Mouse (Mus musculus): ENCODE measurements around the gene Btbd9. TPM values are rescaled to one million over a fixed set of nuclear protein-coding genes. Genes with fewer than 3 reads are reported as not detected.

Gene Btbd9
- polyA plus RNA-seq, 1 experiment from 2014 or later, result 76.1 TPM

- Histone ChIP-seq H3K9me3 (no peaks in the 10 kb centered on the region), H3K4me2 (replicated peaks) (no peak overlapping the region), H3K36me3 (peaks cover 20% of the 10 kb centered on the region), H3K4me1 (no peaks in the 10 kb centered on the region), H3K27me3 (no peaks in the 10 kb centered on the region), H3K4me3 (no peak overlapping the region), H3K9ac (no peak overlapping the region), H3K27ac (no peak overlapping the region)
- 68% methylated on average over 8 of the region's 8 CpGs for WGBS
- ATAC-seq (ENCODE audit: low FRiP score, low read depth), result no peak
Measured at GRCm38 (mm10) chr17:30518431-30519171, 57.7 kb downstream of the Btbd9 start.

DNA sequence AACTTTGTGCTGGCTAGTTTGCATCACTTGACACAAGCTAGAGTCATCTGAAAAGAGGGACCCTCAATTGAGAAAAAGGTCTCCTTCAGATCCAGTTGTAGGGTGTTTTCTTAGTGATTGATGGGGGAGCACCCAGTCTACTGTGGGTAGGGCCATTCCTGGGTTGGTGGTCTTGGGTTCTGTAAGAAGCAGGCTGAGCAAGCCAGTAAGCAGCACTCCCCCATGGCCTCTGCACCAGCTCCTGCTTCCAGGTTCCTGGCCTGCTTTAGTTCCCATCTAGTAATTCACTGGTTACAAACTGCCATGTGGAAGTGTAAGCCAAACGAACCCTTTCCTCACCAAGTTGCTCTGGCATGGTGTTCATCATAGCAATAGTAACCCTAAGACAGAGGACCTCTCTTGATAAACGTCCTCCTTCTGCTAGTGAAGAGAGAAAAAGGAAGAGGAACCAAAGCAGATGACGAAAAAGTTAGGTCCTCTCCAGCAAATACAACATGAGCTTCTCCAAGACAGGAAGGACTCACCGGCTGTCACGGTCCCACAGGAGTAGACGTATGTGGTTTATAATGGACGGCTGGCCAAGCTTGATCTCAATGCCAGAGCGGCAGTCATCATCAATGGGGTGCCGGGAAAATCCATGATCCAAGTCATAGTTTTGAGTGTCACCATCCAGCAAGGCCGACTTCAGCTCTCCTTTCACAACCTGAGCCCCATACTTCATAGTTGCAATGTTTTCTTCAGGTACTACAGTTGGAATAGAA, 59.5 kb downstream of the Btbd9 start:
- peaks cover 17% of the 10 kb centered on the region for H3K36me3 ChIP-seq
- ATAC-seq (ENCODE audit: low FRiP score, low read depth), result no peak
- H3K4me1 ChIP-seq, result no peaks in the 10 kb centered on the region
- H3K9me3 ChIP-seq, result no peaks in the 10 kb centered on the region
- H3K4me3 ChIP-seq, result no peak overlapping the region
- no peak overlapping the region for H3K27ac ChIP-seq
- no peak overlapping the region for H3K9ac ChIP-seq
- no peak overlapping the region for H3K4me2 ChIP-seq (replicated peaks)
- H3K27me3 ChIP-seq, result no peaks in the 10 kb centered on the region
- WGBS, result 89% methylated on average over 10 of the region's 10 CpGs

- ATAC-seq (ENCODE audit: low FRiP score, low read depth), result no peak
- 91% methylated on average over 8 of the region's 8 CpGs for WGBS
- H3K4me3 ChIP-seq, result no peak overlapping the region
- H3K27me3 ChIP-seq, result no peaks in the 10 kb centered on the region
- peaks cover 17% of the 10 kb centered on the region for H3K36me3 ChIP-seq
- no peak overlapping the region for H3K4me2 ChIP-seq (replicated peaks)
- H3K9ac ChIP-seq, result no peak overlapping the region
- H3K4me1 ChIP-seq, result no peaks in the 10 kb centered on the region
- no peak overlapping the region for H3K27ac ChIP-seq
- no peaks in the 10 kb centered on the region for H3K9me3 ChIP-seq
Measured at GRCm38 (mm10) chr17:30515401-30515800, 60.9 kb downstream of the Btbd9 start.

DNA sequence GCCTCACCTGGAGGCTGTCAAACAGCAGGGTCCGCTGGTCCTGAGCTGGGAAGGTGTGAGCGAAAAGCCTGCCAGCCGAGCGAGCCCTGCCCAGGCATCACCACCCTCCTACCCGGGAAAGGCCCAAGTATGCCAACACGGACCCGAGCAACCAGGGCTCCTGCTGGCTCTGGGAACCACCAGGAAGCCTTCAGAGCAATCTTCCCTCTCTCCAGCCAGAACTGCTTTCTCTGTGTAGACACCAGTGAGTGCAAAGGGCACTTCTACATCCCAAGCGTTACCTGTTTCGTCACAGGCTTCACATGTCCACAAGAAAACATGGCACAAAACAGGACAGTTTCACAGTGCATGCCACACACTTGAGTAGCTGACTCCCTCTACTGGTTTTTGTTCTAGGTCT, 63.3 kb downstream of the Btbd9 start:
- no peak overlapping the region for H3K4me2 ChIP-seq (replicated peaks)
- H3K27me3 ChIP-seq, result no peaks in the 10 kb centered on the region
- H3K9ac ChIP-seq, result no peak overlapping the region
- peaks cover 17% of the 10 kb centered on the region for H3K36me3 ChIP-seq
- no peaks in the 10 kb centered on the region for H3K4me1 ChIP-seq
- H3K4me3 ChIP-seq, result no peak overlapping the region
- no peaks in the 10 kb centered on the region for H3K9me3 ChIP-seq
- H3K27ac ChIP-seq, result no peak overlapping the region
- WGBS, result 95% methylated on average over 9 of the region's 9 CpGs
- ATAC-seq (ENCODE audit: low FRiP score, low read depth), result no peak

DNA sequence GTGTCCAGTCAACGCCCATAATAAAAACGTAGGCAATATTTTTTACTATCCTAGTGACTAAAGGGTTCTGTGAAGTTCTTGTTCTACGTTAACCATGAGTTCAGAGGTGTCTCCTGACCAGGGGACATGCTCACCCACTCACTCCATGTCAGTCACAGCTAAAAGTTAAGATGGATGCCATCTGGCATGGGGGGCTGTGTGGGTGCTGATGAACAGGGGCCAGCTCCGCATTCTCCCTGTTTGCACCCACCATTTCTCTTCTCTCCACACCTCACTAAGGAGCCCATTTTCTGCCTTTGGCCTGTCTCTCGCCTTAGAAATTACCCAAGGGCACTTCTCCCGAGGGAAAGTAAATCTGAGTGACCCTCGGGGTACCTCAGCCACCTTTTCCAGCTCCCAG, 63.8 kb downstream of the Btbd9 start:
- Histone ChIP-seq H3K4me2 (replicated peaks) (no peak overlapping the region), H3K4me1 (0 out of 2 replicates have a peak, but pooled peaks cover 1% of the 10 kb centered on the region), H3K9me3 (no peaks in the 10 kb centered on the region), H3K4me3 (no peak overlapping the region), H3K36me3 (peaks cover 17% of the 10 kb centered on the region), H3K27me3 (no peaks in the 10 kb centered on the region), H3K9ac (no peak overlapping the region), H3K27ac (no peak overlapping the region)
- WGBS, result 85% methylated on average over 7 of the region's 7 CpGs
- ATAC-seq (ENCODE audit: low FRiP score, low read depth), result no peak

DNA sequence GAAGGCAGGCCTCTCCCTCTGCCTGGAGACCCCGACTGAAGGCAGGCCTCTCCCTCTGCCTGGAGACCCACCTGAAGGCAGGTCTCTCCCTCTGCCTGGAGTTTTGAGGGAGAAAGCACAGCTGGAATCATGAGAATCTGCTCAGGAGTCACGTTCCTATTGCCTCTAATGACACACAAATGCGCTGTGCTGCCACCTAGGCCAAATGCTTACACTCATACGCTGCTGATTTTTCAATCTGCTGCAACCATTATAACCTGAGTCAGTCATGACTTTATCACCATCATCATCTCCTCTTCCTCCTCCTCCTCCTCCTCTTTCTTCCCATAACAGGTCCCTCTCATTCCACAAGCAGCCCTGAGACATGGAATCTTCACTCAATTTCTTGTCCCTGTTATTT, 64.3 kb downstream of the Btbd9 start:
- Histone ChIP-seq H3K9me3 (no peaks in the 10 kb centered on the region), H3K27me3 (no peaks in the 10 kb centered on the region), H3K36me3 (peaks cover 14% of the 10 kb centered on the region), H3K9ac (no peak overlapping the region), H3K4me2 (replicated peaks) (no peak overlapping the region), H3K4me1 (peaks cover 6% of the 10 kb centered on the region; the same call in 1 of the 2 replicates), H3K4me3 (no peak overlapping the region), H3K27ac (no peak overlapping the region)
- no peak for ATAC-seq (ENCODE audit: low FRiP score, low read depth)
- 68% methylated on average over 4 of the region's 4 CpGs for WGBS

GRCm38 (mm10) chr17:30511399-30511798, 64.9 kb downstream of the Btbd9 start:
- Histone ChIP-seq H3K9ac (no peak overlapping the region), H3K27me3 (no peaks in the 10 kb centered on the region), H3K36me3 (peaks cover 8% of the 10 kb centered on the region), H3K4me1 (peaks cover 9% of the 10 kb centered on the region; the same call in 1 of the 2 replicates), H3K4me2 (replicated peaks) (no peak overlapping the region), H3K27ac (no peak overlapping the region), H3K4me3 (no peak overlapping the region), H3K9me3 (no peaks in the 10 kb centered on the region)
- 84% methylated on average over 6 of the region's 6 CpGs for WGBS
- no peak for ATAC-seq (ENCODE audit: low FRiP score, low read depth)

- H3K36me3 ChIP-seq, result peaks cover under 1% of the 10 kb centered on the region
- no peak overlapping the region for H3K4me3 ChIP-seq
- H3K9me3 ChIP-seq, result no peaks in the 10 kb centered on the region
- H3K27ac ChIP-seq, result no peak overlapping the region
- H3K27me3 ChIP-seq, result no peaks in the 10 kb centered on the region
- H3K9ac ChIP-seq, result no peak overlapping the region
- H3K4me1 ChIP-seq, result peaks cover 9% of the 10 kb centered on the region; the same call in 1 of the 2 replicates
- 64% methylated on average over 6 of the region's 6 CpGs for WGBS
- no peak overlapping the region for H3K4me2 ChIP-seq (replicated peaks)
- no peak for ATAC-seq (ENCODE audit: low FRiP score, low read depth)
Measured at GRCm38 (mm10) chr17:30510171-30510570, 66.1 kb downstream of the Btbd9 start.

DNA sequence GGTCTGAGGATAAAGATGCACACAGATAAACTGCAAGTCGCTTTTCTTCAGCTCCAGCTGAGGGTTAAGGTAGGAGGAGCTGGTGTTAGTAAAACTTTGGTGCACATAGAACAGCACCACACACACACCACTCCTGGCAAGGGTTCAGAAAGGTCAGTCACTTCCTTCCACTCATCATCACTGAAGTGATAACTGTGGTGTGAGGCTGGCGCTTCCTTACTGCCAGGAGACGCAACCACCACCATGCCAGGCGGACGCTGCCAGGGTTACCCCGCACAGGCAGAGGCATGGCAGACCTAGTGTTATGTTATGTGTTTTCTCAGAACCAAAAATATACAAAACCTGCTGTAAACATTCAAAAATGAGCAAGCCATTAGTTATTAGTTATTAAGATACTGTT, 66.6 kb downstream of the Btbd9 start:
- Histone ChIP-seq H3K9me3 (no peaks in the 10 kb centered on the region), H3K27ac (no peak overlapping the region), H3K9ac (no peak overlapping the region), H3K27me3 (no peaks in the 10 kb centered on the region), H3K36me3 (peaks cover 1% of the 10 kb centered on the region), H3K4me1 (peaks cover 9% of the 10 kb centered on the region; the same call in 1 of the 2 replicates), H3K4me2 (replicated peaks) (no peak overlapping the region), H3K4me3 (no peak overlapping the region)
- ATAC-seq (ENCODE audit: low FRiP score, low read depth), result no peak
- 89% methylated on average over 6 of the region's 6 CpGs for WGBS

DNA sequence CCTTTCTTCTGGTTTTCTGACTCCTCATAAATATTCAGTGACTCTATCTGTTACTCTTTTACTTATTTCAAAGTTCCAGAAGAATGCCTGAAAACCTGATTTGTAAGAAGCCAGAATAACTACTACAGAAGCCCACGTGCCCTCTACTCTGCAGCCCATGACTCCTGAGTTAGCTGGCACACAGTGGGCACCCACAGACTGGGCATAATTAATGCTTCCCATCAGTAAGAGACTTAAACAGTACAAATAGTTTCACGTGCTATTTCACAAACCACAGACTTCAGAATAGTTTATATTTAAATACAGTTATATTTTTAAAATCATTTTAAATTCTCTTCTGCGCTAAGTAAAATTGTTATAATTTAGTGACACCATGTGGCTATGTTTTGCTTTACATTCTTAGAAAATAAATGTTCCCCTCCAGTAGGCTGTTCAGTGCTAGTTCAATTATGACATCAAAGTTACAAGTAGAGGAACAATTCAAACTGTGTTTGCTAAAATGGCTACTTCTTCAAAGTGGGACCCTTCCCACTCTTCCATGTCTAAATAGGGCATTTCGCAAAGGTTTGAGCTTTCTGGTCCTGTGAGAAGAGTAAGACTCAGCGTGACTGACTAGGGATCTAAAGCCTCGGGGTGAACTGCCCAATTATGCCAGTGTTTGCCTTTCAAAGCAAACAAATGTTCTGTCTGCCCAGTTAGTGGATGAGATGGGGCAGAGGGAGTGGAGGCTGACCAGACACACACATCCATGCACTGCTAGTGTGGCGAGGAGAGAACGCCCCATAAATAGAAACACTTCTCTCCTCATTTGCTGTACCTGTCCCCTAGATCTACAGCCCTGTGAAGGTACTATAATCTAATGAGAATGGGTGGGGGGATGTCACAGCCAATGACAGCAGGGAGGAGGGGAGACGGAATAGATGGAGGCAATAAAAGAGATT, 68.4 kb downstream of the Btbd9 start:
- no peak overlapping the region for H3K4me3 ChIP-seq
- H3K36me3 ChIP-seq, result peaks cover 4% of the 10 kb centered on the region; the same call in 1 of the 2 replicates
- no peaks in the 10 kb centered on the region for H3K9me3 ChIP-seq
- no peak overlapping the region for H3K9ac ChIP-seq
- H3K4me2 ChIP-seq (replicated peaks), result no peak overlapping the region
- peaks cover 9% of the 10 kb centered on the region; the same call in 1 of the 2 replicates for H3K4me1 ChIP-seq
- H3K27me3 ChIP-seq, result no peaks in the 10 kb centered on the region
- WGBS, result 65% methylated on average over 9 of the region's 9 CpGs
- ATAC-seq (ENCODE audit: low FRiP score, low read depth), result no peak
- no peak overlapping the region for H3K27ac ChIP-seq

- H3K4me2 ChIP-seq (replicated peaks), result no peak overlapping the region
- no peak overlapping the region for H3K27ac ChIP-seq
- H3K9me3 ChIP-seq, result no peaks in the 10 kb centered on the region
- ATAC-seq (ENCODE audit: low FRiP score, low read depth), result no peak
- 55% methylated on average over 5 of the region's 5 CpGs for WGBS
- no peak overlapping the region for H3K4me3 ChIP-seq
- H3K27me3 ChIP-seq, result no peaks in the 10 kb centered on the region
- H3K36me3 ChIP-seq, result peaks cover 4% of the 10 kb centered on the region; the same call in 1 of the 2 replicates
- H3K4me1 ChIP-seq, result peaks cover 9% of the 10 kb centered on the region; the same call in 1 of the 2 replicates
- H3K9ac ChIP-seq, result no peak overlapping the region
Measured at GRCm38 (mm10) chr17:30506916-30507315, 69.4 kb downstream of the Btbd9 start.

All from limb, embryonic 13.5 days (tissue).